Mouse (Mus musculus) ES-Bruce4 (cell line): ENCODE results near the gene Golga5.

Experiments
- CTCF ChIP-seq: IDR thresholded peaks from one replicate; pipeline ENCODE4 v1.8.1; 2011; ENCODE audit warnings: low read depth, low read length
- POLR2A ChIP-seq: IDR thresholded peaks from one replicate; pipeline ENCODE4 v1.8.1; 2011; ENCODE audit warnings: low read length; ENCODE audit not compliant: insufficient read depth

DNA sequence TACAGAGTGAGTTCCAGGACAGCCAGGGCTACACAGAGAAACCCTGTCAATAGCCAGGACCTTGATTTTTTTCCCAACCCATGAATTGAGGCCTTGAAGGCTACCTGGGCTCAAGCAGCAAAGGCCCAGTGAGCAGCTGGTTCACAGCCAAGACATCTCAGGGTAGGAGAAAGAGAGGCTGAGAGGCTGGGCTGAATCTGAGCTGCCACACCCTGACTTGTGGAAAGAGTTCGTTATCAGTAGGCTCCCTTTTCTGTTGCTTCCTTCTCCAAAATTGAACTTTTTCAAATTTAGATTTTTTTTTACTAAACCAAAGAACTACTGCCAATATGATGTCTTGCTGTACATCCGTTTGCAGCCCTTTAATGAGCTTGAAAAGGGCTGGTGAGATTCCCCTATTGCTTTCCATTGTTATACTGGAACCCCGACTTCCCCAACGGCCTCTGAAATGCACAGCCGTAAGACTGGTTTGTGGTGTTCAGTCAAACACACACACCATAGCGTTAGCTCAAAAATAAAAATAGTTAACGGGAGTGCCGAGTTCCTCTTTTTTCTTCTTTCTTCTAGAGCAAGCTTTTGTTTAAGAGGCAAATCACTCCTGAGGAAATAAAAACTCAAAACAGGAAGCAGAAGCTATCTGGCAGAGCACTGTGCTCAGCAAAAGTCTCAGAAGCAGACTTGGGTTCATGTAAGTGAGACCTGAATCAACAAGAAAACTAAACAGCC, 17.6 kb upstream of the Golga5 start:
- TF ChIP-seq POLR2A (no peak), CTCF (no peak)
